Mouse (Mus musculus) neural tube, embryonic 12.5 days (tissue): Measurements from ENCODE around the gene Casz1. TPM values are rescaled to one million over a fixed set of nuclear protein-coding genes. Genes with fewer than 3 reads are reported as not detected.
A peak's percentile ranks its signal among the peaks of the same experiment; 100 is the strongest.

Experiments used
- ATAC-seq: fragments of 200-750 bp; cut with Nextera tagmentation; 2 replicates; pipeline ENCODE4 v1.8.0; 2017; ENCODE audit warnings: low read depth, mild to moderate bottlenecking, moderate TSS enrichment, moderate library complexity; ENCODE audit not compliant: low FRiP score
- H3K27ac ChIP-seq: fragments of 300-500 bp; sonication (generic); 2 replicates; pipeline ENCODE4 v1.5.1; 2016
- H3K27me3 ChIP-seq: fragments of 300-500 bp; sonication (generic); replicated peaks from 2 replicates; pipeline ENCODE4 v1.6.1; 2016; ENCODE audit warnings: mild to moderate bottlenecking
- H3K36me3 ChIP-seq: fragments of 300-500 bp; sonication (generic); 2 replicates; pipeline ENCODE4 v1.6.1; 2016; ENCODE audit warnings: mild to moderate bottlenecking
- H3K4me1 ChIP-seq: fragments of 300-500 bp; sonication (generic); 2 replicates; pipeline ENCODE4 v1.6.1; 2016
- H3K4me2 ChIP-seq: fragments of 300-500 bp; sonication (generic); replicated peaks from 2 replicates; pipeline ENCODE4 v1.6.1; 2016; ENCODE audit warnings: mild to moderate bottlenecking
- H3K4me3 ChIP-seq: fragments of 300-500 bp; sonication (generic); 2 replicates; pipeline ENCODE4 v1.5.1; 2016
- H3K9ac ChIP-seq: fragments of 300-500 bp; sonication (generic); 2 replicates; pipeline ENCODE4 v1.6.1; 2016; ENCODE audit warnings: mild to moderate bottlenecking
- H3K9me3 ChIP-seq: fragments of 300-500 bp; sonication (generic); 2 replicates; pipeline ENCODE4 v1.6.1; 2016; ENCODE audit warnings: mild to moderate bottlenecking
- WGBS: fragments of 180-500 bp; shearing (Covaris S2); methylation state at CpG from one replicate; pipeline ENCODE4 v1.1.7; 2016; 5-methylcytosine and 5-hydroxymethylcytosine counted together
- polyA plus RNA-seq: library from polyadenylated mRNA; unstranded; fragments of >200 nt; fragmentation: Nextera tagmentation; extraction: Ambion mirVana; gene quantifications from 2 replicates; pipeline ENCODE4 v1.2.1, GENCODE M21; 2016

Casz1 gene
- polyA plus RNA-seq, 1 experiment from 2014 or later, result 14.2 TPM

- Histone ChIP-seq H3K27me3 (peaks cover 83% of the 10 kb centered on the region), H3K9me3 (no peaks in the 10 kb centered on the region), H3K9ac (no peak overlapping the region), H3K36me3 (no peaks in the 10 kb centered on the region), H3K27ac (no peak overlapping the region), H3K4me3 (no peak overlapping the region), H3K4me1 (peaks cover 57% of the 10 kb centered on the region), H3K4me2 (peak overlapping the region; percentile 99; the same call in 1 of the 2 replicates)
- no peak for ATAC-seq
- WGBS, result 23% methylated on average over 8 of the region's 8 CpGs
Measured at GRCm38 (mm10) chr4:148902919-148903727, 98.9 kb downstream of the Casz1 start.

- no peak for ATAC-seq
- no peaks in the 10 kb centered on the region for H3K36me3 ChIP-seq
- H3K9ac ChIP-seq, result no peak overlapping the region
- H3K4me1 ChIP-seq, result peaks cover 66% of the 10 kb centered on the region
- H3K9me3 ChIP-seq, result no peaks in the 10 kb centered on the region
- no peak overlapping the region for H3K4me2 ChIP-seq
- no peak overlapping the region for H3K27ac ChIP-seq
- WGBS, result 91% methylated on average over 7 of the region's 7 CpGs
- peaks cover 61% of the 10 kb centered on the region for H3K27me3 ChIP-seq
- H3K4me3 ChIP-seq, result no peak overlapping the region
Measured at GRCm38 (mm10) chr4:148905295-148905694, 101.1 kb downstream of the Casz1 start.

GRCm38 (mm10) chr4:148906806-148907205, 102.6 kb downstream of the Casz1 start:
- WGBS, result 81% methylated on average over 10 of the region's 10 CpGs

GRCm38 (mm10) chr4:148908214-148908681, 104.0 kb downstream of the Casz1 start:
- no peak overlapping the region for H3K27ac ChIP-seq
- H3K36me3 ChIP-seq, result no peaks in the 10 kb centered on the region
- peaks cover 47% of the 10 kb centered on the region for H3K4me1 ChIP-seq
- H3K4me3 ChIP-seq, result no peak overlapping the region
- H3K9me3 ChIP-seq, result no peaks in the 10 kb centered on the region
- peaks cover 39% of the 10 kb centered on the region for H3K27me3 ChIP-seq
- ATAC-seq, result no peak
- no peak overlapping the region for H3K9ac ChIP-seq
- H3K4me2 ChIP-seq, result no peak overlapping the region
- WGBS, result 22% methylated on average over 11 of the region's 11 CpGs

More at GRCm38 (mm10) chr4:148906806-148907205, 102.6 kb downstream of the Casz1 start:
- H3K4me2 ChIP-seq, result no peak overlapping the region
- peaks cover 48% of the 10 kb centered on the region for H3K27me3 ChIP-seq
- H3K27ac ChIP-seq, result no peak overlapping the region
- no peak for ATAC-seq
- H3K9ac ChIP-seq, result no peak overlapping the region
- H3K4me3 ChIP-seq, result no peak overlapping the region
- no peaks in the 10 kb centered on the region for H3K9me3 ChIP-seq
- peaks cover 52% of the 10 kb centered on the region for H3K4me1 ChIP-seq
- no peaks in the 10 kb centered on the region for H3K36me3 ChIP-seq

GRCm38 (mm10) chr4:148908760-148909510, 104.7 kb downstream of the Casz1 start:
- Histone ChIP-seq H3K27me3 (peaks cover 32% of the 10 kb centered on the region), H3K36me3 (no peaks in the 10 kb centered on the region), H3K4me1 (peaks cover 40% of the 10 kb centered on the region), H3K27ac (no peak overlapping the region), H3K4me2 (no peak overlapping the region), H3K9me3 (no peaks in the 10 kb centered on the region), H3K4me3 (no peak overlapping the region), H3K9ac (no peak overlapping the region)
- no peak for ATAC-seq
- WGBS, result 81% methylated on average over 15 of the region's 15 CpGs

GRCm38 (mm10) chr4:148909566-148909965, 105.3 kb downstream of the Casz1 start:
- H3K4me3 ChIP-seq, result no peak overlapping the region
- no peak for ATAC-seq
- H3K27ac ChIP-seq, result no peak overlapping the region
- no peak overlapping the region for H3K4me2 ChIP-seq
- no peaks in the 10 kb centered on the region for H3K9me3 ChIP-seq
- H3K36me3 ChIP-seq, result no peaks in the 10 kb centered on the region
- H3K9ac ChIP-seq, result no peak overlapping the region
- H3K27me3 ChIP-seq, result peaks cover 28% of the 10 kb centered on the region
- 73% methylated on average over 11 of the region's 11 CpGs for WGBS
- H3K4me1 ChIP-seq, result peaks cover 43% of the 10 kb centered on the region

GRCm38 (mm10) chr4:148912134-148912533, 107.9 kb downstream of the Casz1 start:
- 65% methylated on average over 7 of the region's 7 CpGs for WGBS
- H3K9ac ChIP-seq, result no peak overlapping the region
- no peaks in the 10 kb centered on the region for H3K36me3 ChIP-seq
- no peak for ATAC-seq
- no peaks in the 10 kb centered on the region for H3K9me3 ChIP-seq
- peaks cover 49% of the 10 kb centered on the region for H3K4me1 ChIP-seq
- H3K27ac ChIP-seq, result no peak overlapping the region
- H3K27me3 ChIP-seq, result peaks cover 16% of the 10 kb centered on the region; the same call in 1 of the 2 replicates
- no peak overlapping the region for H3K4me3 ChIP-seq
- H3K4me2 ChIP-seq, result no peak overlapping the region

GRCm38 (mm10) chr4:148912826-148913590, 108.8 kb downstream of the Casz1 start:
- ATAC-seq, result no peak
- no peaks in the 10 kb centered on the region for H3K36me3 ChIP-seq
- H3K4me1 ChIP-seq, result peaks cover 48% of the 10 kb centered on the region
- H3K9ac ChIP-seq, result no peak overlapping the region
- WGBS, result 62% methylated on average over 8 of the region's 8 CpGs
- peaks cover 20% of the 10 kb centered on the region for H3K27me3 ChIP-seq
- H3K4me3 ChIP-seq, result no peak overlapping the region
- H3K9me3 ChIP-seq, result no peaks in the 10 kb centered on the region
- H3K4me2 ChIP-seq, result no peak overlapping the region
- H3K27ac ChIP-seq, result no peak overlapping the region

GRCm38 (mm10) chr4:148914863-148915622, 110.8 kb downstream of the Casz1 start:
- ATAC-seq, result peak; percentile 73
- no peak overlapping the region for H3K4me3 ChIP-seq
- H3K4me1 ChIP-seq, result peaks cover 54% of the 10 kb centered on the region
- no peak overlapping the region for H3K9ac ChIP-seq
- peak overlapping the region; percentile 33; the same call in 1 of the 2 replicates for H3K27ac ChIP-seq
- no peak overlapping the region for H3K4me2 ChIP-seq
- H3K9me3 ChIP-seq, result no peaks in the 10 kb centered on the region
- peaks cover 39% of the 10 kb centered on the region for H3K27me3 ChIP-seq
- 42% methylated on average over 10 of the region's 10 CpGs for WGBS
- H3K36me3 ChIP-seq, result no peaks in the 10 kb centered on the region

GRCm38 (mm10) chr4:148915849-148916248, 111.6 kb downstream of the Casz1 start:
- Histone ChIP-seq H3K9ac (no peak overlapping the region), H3K4me3 (no peak overlapping the region), H3K9me3 (no peaks in the 10 kb centered on the region), H3K4me1 (peaks cover 62% of the 10 kb centered on the region), H3K27me3 (peaks cover 47% of the 10 kb centered on the region), H3K4me2 (0 out of 2 replicates have a peak overlapping the region, but pooled peaks have one; percentile 0), H3K27ac (no peak overlapping the region), H3K36me3 (no peaks in the 10 kb centered on the region)
- no peak for ATAC-seq
- 72% methylated on average over 15 of the region's 15 CpGs for WGBS

- Histone ChIP-seq H3K27ac (no peak overlapping the region), H3K9me3 (no peaks in the 10 kb centered on the region), H3K27me3 (peaks cover 49% of the 10 kb centered on the region), H3K36me3 (no peaks in the 10 kb centered on the region), H3K4me3 (no peak overlapping the region), H3K4me2 (no peak overlapping the region), H3K9ac (no peak overlapping the region), H3K4me1 (peaks cover 81% of the 10 kb centered on the region)
- no peak for ATAC-seq
- 56% methylated on average over 15 of the region's 15 CpGs for WGBS
Measured at GRCm38 (mm10) chr4:148918707-148919447, 114.6 kb downstream of the Casz1 start.
